Mouse (Mus musculus) left cerebral cortex, adult 9 months (tissue): ENCODE data around the gene Eaf2.

Experiments
- DNase-seq, 2 experiments: peaks; one replicate each; pipeline ENCODE4 v3.0.0; 2022; ENCODE audit warnings: low spot score in 2 of 2

The Eaf2 gene

GRCm38 (mm10) chr16:36770830-36771229, 104.0 kb downstream of the Eaf2 start:
- DNase-seq = peak; percentile 10 to 13

- DNase-seq = no peak
Observed at GRCm38 (mm10) chr16:36770191-36770771, 104.5 kb downstream of the Eaf2 start.

GRCm38 (mm10) chr16:36751979-36752378, 122.8 kb downstream of the Eaf2 start:
- DNase-seq = no peak

GRCm38 (mm10) chr16:36747767-36748166, 127.0 kb downstream of the Eaf2 start:
- no peak for DNase-seq

- DNase-seq = no peak
Observed at GRCm38 (mm10) chr16:36747068-36747467, 127.7 kb downstream of the Eaf2 start.

GRCm38 (mm10) chr16:36743580-36743979, 131.2 kb downstream of the Eaf2 start:
- DNase-seq = no peak
